Mouse (Mus musculus) hindbrain, embryonic 16.5 days (tissue): ENCODE data around the gene Ypel4. TPM values are rescaled to one million over a fixed set of nuclear protein-coding genes. Genes with fewer than 3 reads are reported as not detected.

ENCODE experiments used
- ATAC-seq: fragments of 200-750 bp; cut with Nextera tagmentation; 2 replicates; pipeline ENCODE4 v1.8.0; 2017; ENCODE audit warnings: moderate TSS enrichment, moderate library complexity
- H3K27ac ChIP-seq: fragments of 300-500 bp; sonication (generic); 2 replicates; pipeline ENCODE4 v1.5.1; 2014; ENCODE audit warnings: low read depth, mild to moderate bottlenecking, control low read depth, low read length, moderate library complexity
- H3K27me3 ChIP-seq: fragments of 300-500 bp; sonication (generic); replicated peaks from 2 replicates; pipeline ENCODE4 v1.6.1; 2014; ENCODE audit warnings: low read length; ENCODE audit not compliant: control insufficient read depth, insufficient read depth
- H3K36me3 ChIP-seq: fragments of 300-500 bp; sonication (generic); 2 replicates; pipeline ENCODE4 v1.6.1; 2014; ENCODE audit warnings: mild to moderate bottlenecking, low read length, moderate library complexity, mixed read lengths; ENCODE audit not compliant: control insufficient read depth, insufficient read depth
- H3K4me1 ChIP-seq: fragments of 300-500 bp; sonication (generic); 2 replicates; pipeline ENCODE4 v1.6.1; 2014; ENCODE audit warnings: low read depth, low read length; ENCODE audit not compliant: control insufficient read depth, insufficient read depth
- H3K4me2 ChIP-seq: fragments of 300-500 bp; sonication (generic); 2 replicates; pipeline ENCODE4 v1.6.1; 2014; ENCODE audit warnings: mild to moderate bottlenecking, low read length, control low read depth, moderate library complexity
- H3K4me3 ChIP-seq: fragments of 300-500 bp; sonication (generic); 2 replicates; pipeline ENCODE4 v1.5.1; 2014; ENCODE audit warnings: mild to moderate bottlenecking, low read length, control low read depth, moderate library complexity
- H3K9ac ChIP-seq: fragments of 300-500 bp; sonication (generic); 2 replicates; pipeline ENCODE4 v1.6.1; 2014; ENCODE audit warnings: low read depth, mild to moderate bottlenecking, control low read depth, low read length, moderate library complexity
- H3K9me3 ChIP-seq: fragments of 300-500 bp; sonication (generic); 2 replicates; pipeline ENCODE4 v1.6.1; 2014; ENCODE audit warnings: mild to moderate bottlenecking, low read length, moderate library complexity; ENCODE audit not compliant: control insufficient read depth
- WGBS: fragments of 180-500 bp; shearing (Covaris S2); extraction: QIAGEN DNeasy Blood & Tissue Kit; methylation state at CpG from one replicate; pipeline ENCODE4 v1.1.7; 2014; 5-methylcytosine and 5-hydroxymethylcytosine counted together
- microRNA counts: library from miRNA; unstranded; fragments of <30 nt; microRNA quantifications from one replicate; lab custom pipeline; 2016
- microRNA-seq: library from miRNA; unstranded; fragments of <30 nt; microRNA quantifications from one replicate; pipeline ENCODE4, GENCODE M21; 2017
- polyA plus RNA-seq: library from polyadenylated mRNA; unstranded; fragments of >200 nt; fragmentation: Nextera tagmentation; extraction: Ambion mirVana; gene quantifications from 2 replicates; pipeline ENCODE4 v1.2.1, GENCODE M21; 2015

Ypel4 gene
- polyA plus RNA-seq, 1 experiment from 2014 or later = 16.9 TPM

DNA sequence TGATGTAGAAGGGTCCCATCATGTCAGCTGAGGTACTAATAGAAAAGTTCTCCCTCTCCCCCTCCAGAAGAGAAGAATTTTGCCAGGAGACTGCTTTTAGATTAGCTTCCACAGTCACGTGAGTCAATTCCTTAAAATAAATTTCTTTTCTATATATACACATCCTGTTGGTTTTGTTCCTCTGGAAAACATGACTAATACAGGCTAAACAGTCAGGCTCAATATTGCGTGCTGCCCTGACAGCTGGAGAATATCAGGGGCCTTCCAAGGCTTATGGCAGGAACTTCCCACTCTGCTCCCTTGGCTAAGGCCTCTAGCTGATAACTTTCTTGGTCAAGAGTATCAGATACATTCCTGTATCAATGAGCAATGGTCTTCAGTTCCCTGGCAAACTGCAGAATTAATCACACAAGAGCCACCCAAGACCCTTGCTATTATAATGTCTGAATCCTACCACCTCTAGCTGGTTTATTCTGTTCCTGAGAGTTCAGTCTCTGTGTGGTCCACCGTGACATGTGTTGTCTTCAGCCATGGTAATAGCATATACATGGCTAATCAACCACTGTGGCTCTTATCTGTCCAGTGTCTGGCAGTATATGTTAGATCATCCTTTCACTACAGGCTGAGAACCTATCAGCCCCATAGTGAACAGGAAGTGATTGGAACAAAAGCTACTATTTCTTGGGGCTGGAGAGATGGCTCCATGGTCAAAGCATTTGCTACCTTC, 50.1 kb downstream of the Ypel4 start:
- H3K27me3 ChIP-seq = no peaks in the 10 kb centered on the region
- ATAC-seq = no peak
- no peak overlapping the region for H3K9ac ChIP-seq
- H3K4me2 ChIP-seq = no peak overlapping the region
- H3K27ac ChIP-seq = no peak overlapping the region
- H3K4me1 ChIP-seq = no peaks in the 10 kb centered on the region
- H3K9me3 ChIP-seq = no peaks in the 10 kb centered on the region
- H3K4me3 ChIP-seq = no peak overlapping the region
- 87% methylated on average over 3 of the region's 3 CpGs for WGBS
- no peaks in the 10 kb centered on the region for H3K36me3 ChIP-seq

MicroRNAs encoded within 50 kb of the gene (microRNA counts, 519-probe panel; counts per million panel counts)
- microRNA mmu-miR-130a (lab: Ali Mortazavi, UCI) = 4,207 counts per million, percentile 98 among the panel's probes with 10 or more counts

Small RNAs within 50 kb of the gene (microRNA-seq; reads per million reads assigned to microRNA genes)
- gene Mir130a = 25,227 reads per million, percentile 98 among the genes with 10 or more reads in this experiment

Other genes with a start within 250 kb of the Ypel4 start
- gene Ctnnd1, start 83.3 kb upstream of the Ypel4 start, polyA plus RNA-seq = 24.4 and 31.8 TPM in 2 replicates
- 0.26 and 0.44 TPM in 2 replicates for gene Btbd18, start 75.0 kb upstream of the Ypel4 start, polyA plus RNA-seq
- gene Selenoh, start 63.3 kb upstream of the Ypel4 start, polyA plus RNA-seq = 184 and 198 TPM in 2 replicates
- not detected in 2 replicates for gene Gm28635, start 56.0 kb upstream of the Ypel4 start, polyA plus RNA-seq
- 50.7 and 51.3 TPM in 2 replicates for gene Med19, start 55.7 kb upstream of the Ypel4 start, polyA plus RNA-seq
- gene Tmx2, start 54.9 kb upstream of the Ypel4 start, polyA plus RNA-seq = 342 and 364 TPM in 2 replicates
- 15.2 and 18.2 TPM in 2 replicates for gene Zdhhc5, start 18.9 kb upstream of the Ypel4 start, polyA plus RNA-seq
- 18.7 and 20.5 TPM in 2 replicates for gene Clp1, start 6.7 kb upstream of the Ypel4 start, polyA plus RNA-seq
- 4.9 and 6.7 TPM in 2 replicates for gene Gm19426, start 9.6 kb downstream of the Ypel4 start, polyA plus RNA-seq
- gene Serping1, start 41.4 kb downstream of the Ypel4 start, polyA plus RNA-seq = 40.8 and 42.3 TPM in 2 replicates
- gene Ube2l6, start 64.8 kb downstream of the Ypel4 start, polyA plus RNA-seq = 26.1 and 27.8 TPM in 2 replicates
- gene Smtnl1, start 88.6 kb downstream of the Ypel4 start, polyA plus RNA-seq = not detected in 2 replicates
- 76.5 and 83.2 TPM in 2 replicates for gene Timm10, start 92.9 kb downstream of the Ypel4 start, polyA plus RNA-seq
- 1.5 and 1.6 TPM in 2 replicates for gene Slc43a1, start 104.8 kb downstream of the Ypel4 start, polyA plus RNA-seq
- gene Rtn4rl2, start 152.7 kb downstream of the Ypel4 start, polyA plus RNA-seq = 3.0 and 4.5 TPM in 2 replicates
- gene Slc43a3, start 202.5 kb downstream of the Ypel4 start, polyA plus RNA-seq = 5.4 and 5.7 TPM in 2 replicates
- gene Prg2, start 246.4 kb downstream of the Ypel4 start, polyA plus RNA-seq = 0.45 TPM in 1 of 2 replicates, not detected in the other